Mouse (Mus musculus): ENCODE results near the gene Lhfpl5. TPM values are rescaled to one million over a fixed set of nuclear protein-coding genes. Genes with fewer than 3 reads are reported as not detected.

The Lhfpl5 gene
- polyA plus RNA-seq, 1 experiment from 2014 or later = 18.1 TPM

- no peak overlapping the region for H3K4me2 ChIP-seq (ENCODE audit: low read depth, low read length)
- H3K27ac ChIP-seq (ENCODE audit: low read depth, low read length) = no peak overlapping the region
- ATAC-seq (ENCODE audit: low read depth) = no peak
- no peaks in the 10 kb centered on the region for H3K9me3 ChIP-seq (ENCODE audit: control insufficient read depth, low read length)
- 88% methylated on average over 10 of the region's 10 CpGs for WGBS
- H3K4me3 ChIP-seq (ENCODE audit: low read depth, low read length) = no peak overlapping the region
- no peak overlapping the region for H3K9ac ChIP-seq (replicated peaks; ENCODE audit: low read depth, low read length)
- H3K4me1 ChIP-seq (ENCODE audit: control insufficient read depth, insufficient read depth, low read length) = peaks cover 11% of the 10 kb centered on the region
- 0 out of 2 replicates have a peak, but pooled peaks cover 4% of the 10 kb centered on the region for H3K36me3 ChIP-seq (ENCODE audit: control insufficient read depth, insufficient read depth, low read length)
- H3K27me3 ChIP-seq (ENCODE audit: control insufficient read depth, insufficient read depth, low read length) = no peaks in the 10 kb centered on the region
Measured at GRCm38 (mm10) chr17:28617636-28618035, 42.2 kb downstream of the Lhfpl5 start.

- H3K27ac ChIP-seq (ENCODE audit: low read depth, low read length) = no peak overlapping the region
- no peaks in the 10 kb centered on the region for H3K9me3 ChIP-seq (ENCODE audit: control insufficient read depth, low read length)
- WGBS = 91% methylated on average over 7 of the region's 7 CpGs
- no peaks in the 10 kb centered on the region for H3K27me3 ChIP-seq (ENCODE audit: control insufficient read depth, insufficient read depth, low read length)
- no peak overlapping the region for H3K4me2 ChIP-seq (ENCODE audit: low read depth, low read length)
- H3K9ac ChIP-seq (replicated peaks; ENCODE audit: low read depth, low read length) = no peak overlapping the region
- no peak for ATAC-seq (ENCODE audit: low read depth)
- H3K4me3 ChIP-seq (ENCODE audit: low read depth, low read length) = no peak overlapping the region
- 0 out of 2 replicates have a peak, but pooled peaks cover 4% of the 10 kb centered on the region for H3K36me3 ChIP-seq (ENCODE audit: control insufficient read depth, insufficient read depth, low read length)
- peaks cover 11% of the 10 kb centered on the region for H3K4me1 ChIP-seq (ENCODE audit: control insufficient read depth, insufficient read depth, low read length)
Measured at GRCm38 (mm10) chr17:28618124-28618523, 42.7 kb downstream of the Lhfpl5 start.

- H3K4me2 ChIP-seq (ENCODE audit: low read depth, low read length) = no peak overlapping the region
- no peak for ATAC-seq (ENCODE audit: low read depth)
- no peak overlapping the region for H3K9ac ChIP-seq (replicated peaks; ENCODE audit: low read depth, low read length)
- no peak overlapping the region for H3K27ac ChIP-seq (ENCODE audit: low read depth, low read length)
- H3K4me3 ChIP-seq (ENCODE audit: low read depth, low read length) = no peak overlapping the region
- H3K4me1 ChIP-seq (ENCODE audit: control insufficient read depth, insufficient read depth, low read length) = peaks cover 11% of the 10 kb centered on the region
- H3K9me3 ChIP-seq (ENCODE audit: control insufficient read depth, low read length) = no peaks in the 10 kb centered on the region
- 0 out of 2 replicates have a peak, but pooled peaks cover 4% of the 10 kb centered on the region for H3K36me3 ChIP-seq (ENCODE audit: control insufficient read depth, insufficient read depth, low read length)
- H3K27me3 ChIP-seq (ENCODE audit: control insufficient read depth, insufficient read depth, low read length) = no peaks in the 10 kb centered on the region
- WGBS = 96% methylated on average over 1 of the region's 1 CpGs
Measured at GRCm38 (mm10) chr17:28618775-28619174, 43.3 kb downstream of the Lhfpl5 start.

GRCm38 (mm10) chr17:28621381-28622299 lies 46.2 kb downstream of the Lhfpl5 start:
- WGBS = under 1% methylated on average over 50 of the region's 78 CpGs
- H3K36me3 ChIP-seq (ENCODE audit: control insufficient read depth, insufficient read depth, low read length) = 0 out of 2 replicates have a peak, but pooled peaks cover 4% of the 10 kb centered on the region
- peak overlapping the region; percentile 86 for H3K4me2 ChIP-seq (ENCODE audit: low read depth, low read length)
- no peaks in the 10 kb centered on the region for H3K9me3 ChIP-seq (ENCODE audit: control insufficient read depth, low read length)
- H3K27ac ChIP-seq (ENCODE audit: low read depth, low read length) = peak overlapping the region; percentile 89
- H3K27me3 ChIP-seq (ENCODE audit: control insufficient read depth, insufficient read depth, low read length) = no peaks in the 10 kb centered on the region
- peak overlapping the region; percentile 95 for H3K4me3 ChIP-seq (ENCODE audit: low read depth, low read length)
- peaks cover 11% of the 10 kb centered on the region for H3K4me1 ChIP-seq (ENCODE audit: control insufficient read depth, insufficient read depth, low read length)
- peak; percentile 81 for ATAC-seq (ENCODE audit: low read depth)
- H3K9ac ChIP-seq (replicated peaks; ENCODE audit: low read depth, low read length) = peak overlapping the region; percentile 93

- WGBS = under 1% methylated on average over 49 of the region's 53 CpGs
- peak; percentile 94 for ATAC-seq (ENCODE audit: low read depth)
- H3K4me2 ChIP-seq (ENCODE audit: low read depth, low read length) = peak within 1 kb of the TSS; percentile 86
Measured at GRCm38 (mm10) chr17:28622300-28622759, 46.9 kb downstream of the Lhfpl5 start, which contains the start of gene Srpk1. Gene Srpk1 (minus strand): TSS chr17:28622709.

GRCm38 (mm10) chr17:28624841-28625240 lies 49.4 kb downstream of the Lhfpl5 start:
- H3K4me3 ChIP-seq (ENCODE audit: low read depth, low read length) = no peak overlapping the region
- no peaks in the 10 kb centered on the region for H3K27me3 ChIP-seq (ENCODE audit: control insufficient read depth, insufficient read depth, low read length)
- H3K4me1 ChIP-seq (ENCODE audit: control insufficient read depth, insufficient read depth, low read length) = peaks cover 9% of the 10 kb centered on the region
- WGBS = 80% methylated on average over 2 of the region's 2 CpGs
- no peak overlapping the region for H3K27ac ChIP-seq (ENCODE audit: low read depth, low read length)
- H3K9me3 ChIP-seq (ENCODE audit: control insufficient read depth, low read length) = no peaks in the 10 kb centered on the region
- no peak overlapping the region for H3K4me2 ChIP-seq (ENCODE audit: low read depth, low read length)
- H3K36me3 ChIP-seq (ENCODE audit: control insufficient read depth, insufficient read depth, low read length) = 0 out of 2 replicates have a peak, but pooled peaks cover 4% of the 10 kb centered on the region
- H3K9ac ChIP-seq (replicated peaks; ENCODE audit: low read depth, low read length) = no peak overlapping the region
- no peak for ATAC-seq (ENCODE audit: low read depth)

More at GRCm38 (mm10) chr17:28622300-28622759, 46.9 kb downstream of the Lhfpl5 start, which contains the start of gene Srpk1:
- H3K4me1 ChIP-seq (ENCODE audit: control insufficient read depth, insufficient read depth, low read length) = peaks cover 11% of the 10 kb centered on the region
- peak within 1 kb of the TSS; percentile 95 for H3K4me3 ChIP-seq (ENCODE audit: low read depth, low read length)
- 0 out of 2 replicates have a peak, but pooled peaks cover 4% of the 10 kb centered on the region for H3K36me3 ChIP-seq (ENCODE audit: control insufficient read depth, insufficient read depth, low read length)
- H3K9me3 ChIP-seq (ENCODE audit: control insufficient read depth, low read length) = no peaks in the 10 kb centered on the region
- peak within 1 kb of the TSS; percentile 93 for H3K9ac ChIP-seq (replicated peaks; ENCODE audit: low read depth, low read length)
- H3K27me3 ChIP-seq (ENCODE audit: control insufficient read depth, insufficient read depth, low read length) = no peaks in the 10 kb centered on the region
- peak within 1 kb of the TSS; percentile 89 for H3K27ac ChIP-seq (ENCODE audit: low read depth, low read length)

- Histone ChIP-seq H3K9me3 (ENCODE audit: control insufficient read depth, low read length) (no peaks in the 10 kb centered on the region), H3K4me1 (ENCODE audit: control insufficient read depth, insufficient read depth, low read length) (peaks cover 8% of the 10 kb centered on the region), H3K27me3 (ENCODE audit: control insufficient read depth, insufficient read depth, low read length) (no peaks in the 10 kb centered on the region), H3K27ac (ENCODE audit: low read depth, low read length) (no peak overlapping the region), H3K9ac (replicated peaks; ENCODE audit: low read depth, low read length) (no peak overlapping the region), H3K36me3 (ENCODE audit: control insufficient read depth, insufficient read depth, low read length) (no peaks in the 10 kb centered on the region), H3K4me2 (ENCODE audit: low read depth, low read length) (no peak overlapping the region), H3K4me3 (ENCODE audit: low read depth, low read length) (no peak overlapping the region)
- no peak for ATAC-seq (ENCODE audit: low read depth)
- WGBS = 93% methylated on average over 15 of the region's 15 CpGs
Measured at GRCm38 (mm10) chr17:28625327-28625726, 49.9 kb downstream of the Lhfpl5 start.

GRCm38 (mm10) chr17:28626937-28627336 lies 51.5 kb downstream of the Lhfpl5 start:
- WGBS = 86% methylated on average over 2 of the region's 2 CpGs
- no peaks in the 10 kb centered on the region for H3K9me3 ChIP-seq (ENCODE audit: control insufficient read depth, low read length)
- no peaks in the 10 kb centered on the region for H3K36me3 ChIP-seq (ENCODE audit: control insufficient read depth, insufficient read depth, low read length)
- no peaks in the 10 kb centered on the region for H3K4me1 ChIP-seq (ENCODE audit: control insufficient read depth, insufficient read depth, low read length)
- no peak for ATAC-seq (ENCODE audit: low read depth)
- H3K27me3 ChIP-seq (ENCODE audit: control insufficient read depth, insufficient read depth, low read length) = no peaks in the 10 kb centered on the region
- H3K4me3 ChIP-seq (ENCODE audit: low read depth, low read length) = no peak overlapping the region
- no peak overlapping the region for H3K4me2 ChIP-seq (ENCODE audit: low read depth, low read length)
- H3K9ac ChIP-seq (replicated peaks; ENCODE audit: low read depth, low read length) = no peak overlapping the region
- no peak overlapping the region for H3K27ac ChIP-seq (ENCODE audit: low read depth, low read length)

All from neural tube, embryonic 14.5 days (tissue).